Mouse (Mus musculus) stomach, postnatal 0 days (tissue): ENCODE measurements around the gene Trnt1. TPM values are rescaled to one million over a fixed set of nuclear protein-coding genes. Genes with fewer than 3 reads are reported as not detected.
A peak's percentile ranks its signal among the peaks of the same experiment; 100 is the strongest.

ENCODE experiments used
- ATAC-seq: fragments of 200-750 bp; cut with Nextera tagmentation; 2 replicates; pipeline ENCODE4 v1.8.0; 2017; ENCODE audit not compliant: low FRiP score, low TSS enrichment
- DNase-seq: peaks from one replicate; pipeline ENCODE4 v3.0.0-alpha.2; 2016; ENCODE audit warnings: low spot score
- H3K27ac ChIP-seq: fragments of 300-500 bp; sonication (generic); replicated peaks from 2 replicates; pipeline ENCODE4 v1.5.1; 2014; ENCODE audit warnings: mild to moderate bottlenecking, control low read depth
- H3K27me3 ChIP-seq: fragments of 300-500 bp; sonication (generic); 2 replicates; pipeline ENCODE4 v1.6.1; 2014; ENCODE audit warnings: low read length; ENCODE audit not compliant: control insufficient read depth, insufficient read depth
- H3K36me3 ChIP-seq: fragments of 300-500 bp; sonication (generic); 2 replicates; pipeline ENCODE4 v1.6.1; 2014; ENCODE audit warnings: low read length, mixed read lengths; ENCODE audit not compliant: control insufficient read depth, insufficient read depth
- H3K4me1 ChIP-seq: fragments of 300-500 bp; sonication (generic); replicated peaks from 2 replicates; pipeline ENCODE4 v1.6.1; 2014; ENCODE audit warnings: antibody characterized with exemption; ENCODE audit not compliant: control insufficient read depth, insufficient read depth
- H3K4me2 ChIP-seq: fragments of 300-500 bp; sonication (generic); replicated peaks from 2 replicates; pipeline ENCODE4 v1.6.1; 2014; ENCODE audit warnings: low read depth, mild to moderate bottlenecking, control low read depth, moderate library complexity
- H3K4me3 ChIP-seq: fragments of 300-500 bp; sonication (generic); 2 replicates; pipeline ENCODE4 v1.5.1; 2014; ENCODE audit warnings: low read depth, low read length, control low read depth
- H3K9ac ChIP-seq: fragments of 300-500 bp; sonication (generic); 2 replicates; pipeline ENCODE4 v1.6.1; 2014; ENCODE audit warnings: mild to moderate bottlenecking, low read length, control low read depth, mixed read lengths
- H3K9me3 ChIP-seq: fragments of 300-500 bp; sonication (generic); 2 replicates; pipeline ENCODE4 v1.6.1; 2016; ENCODE audit warnings: low read length; ENCODE audit not compliant: control insufficient read depth
- CTCF ChIP-seq: IDR thresholded peaks from 2 replicates; pipeline ENCODE4 v1.5.1; 2016; ENCODE audit warnings: antibody characterized with exemption, low read depth, mild to moderate bottlenecking, moderate library complexity
- EP300 ChIP-seq: optimal IDR thresholded peaks from 2 replicates; pipeline ENCODE3; 2016; ENCODE audit warnings: antibody characterized with exemption
- WGBS: fragments of 180-500 bp; shearing (Covaris S2); extraction: QIAGEN DNeasy Blood & Tissue Kit; methylation state at CpG from one replicate; pipeline ENCODE4 v1.1.7; 2014; 5-methylcytosine and 5-hydroxymethylcytosine counted together
- polyA plus RNA-seq: library from polyadenylated mRNA; unstranded; fragments of >200 nt; fragmentation: Nextera tagmentation; extraction: Ambion mirVana; gene quantifications from 2 replicates; pipeline ENCODE4 v1.2.1, GENCODE M21; 2015

Gene Trnt1
- polyA plus RNA-seq, 1 experiment from 2014 or later, result 41.8 TPM

GRCm38 (mm10) chr6:106766774-106767173 is 2.1 kb upstream of the Trnt1 start:
- WGBS, result 78% methylated on average over 4 of the region's 4 CpGs
- Histone ChIP-seq H3K9ac (no peak overlapping the region), H3K36me3 (no peaks in the 10 kb centered on the region), H3K4me2 (no peak overlapping the region), H3K9me3 (no peaks in the 10 kb centered on the region), H3K4me1 (0 out of 2 replicates have a peak, but pooled peaks cover 4% of the 10 kb centered on the region), H3K27me3 (no peaks in the 10 kb centered on the region), H3K27ac (no peak overlapping the region), H3K4me3 (no peak overlapping the region)
- TF ChIP-seq CTCF (no peak), EP300 (no peak)
- DNase-seq (no peak), ATAC-seq (no peak)

GRCm38 (mm10) chr6:106769290-106769866 is 458 bp downstream of the Trnt1 start:
- Histone ChIP-seq H3K4me2 (peak overlapping the region; percentile 86), H3K27me3 (no peaks in the 10 kb centered on the region), H3K4me3 (peak overlapping the region; percentile 91), H3K9me3 (no peaks in the 10 kb centered on the region), H3K36me3 (peaks cover 3% of the 10 kb centered on the region; the same call in 1 of the 2 replicates), H3K4me1 (0 out of 2 replicates have a peak, but pooled peaks cover 4% of the 10 kb centered on the region), H3K9ac (peak overlapping the region; percentile 83), H3K27ac (peak overlapping the region; percentile 76)
- ATAC-seq (peak; percentile 73; the same call in 1 of the 2 replicates), DNase-seq (peak; percentile 31)
- WGBS, result under 1% methylated on average over 33 of the region's 33 CpGs
- TF ChIP-seq EP300 (no peak), CTCF (no peak)

- H3K4me2 ChIP-seq, result peak overlapping the region; percentile 86
- peak overlapping the region; percentile 83 for H3K9ac ChIP-seq
- H3K4me3 ChIP-seq, result peak overlapping the region; percentile 91
- H3K9me3 ChIP-seq, result no peaks in the 10 kb centered on the region
- 0 out of 2 replicates have a peak, but pooled peaks cover 4% of the 10 kb centered on the region for H3K4me1 ChIP-seq
- no peaks in the 10 kb centered on the region for H3K27me3 ChIP-seq
- H3K27ac ChIP-seq, result no peak overlapping the region
- 41% methylated on average over 4 of the region's 4 CpGs for WGBS
- DNase-seq (no peak), ATAC-seq (no peak)
- peaks cover 3% of the 10 kb centered on the region; the same call in 1 of the 2 replicates for H3K36me3 ChIP-seq
- TF ChIP-seq CTCF, result no peak
- no peak for TF ChIP-seq EP300
Measured at GRCm38 (mm10) chr6:106770046-106770445, 1.1 kb downstream of the Trnt1 start.

DNA sequence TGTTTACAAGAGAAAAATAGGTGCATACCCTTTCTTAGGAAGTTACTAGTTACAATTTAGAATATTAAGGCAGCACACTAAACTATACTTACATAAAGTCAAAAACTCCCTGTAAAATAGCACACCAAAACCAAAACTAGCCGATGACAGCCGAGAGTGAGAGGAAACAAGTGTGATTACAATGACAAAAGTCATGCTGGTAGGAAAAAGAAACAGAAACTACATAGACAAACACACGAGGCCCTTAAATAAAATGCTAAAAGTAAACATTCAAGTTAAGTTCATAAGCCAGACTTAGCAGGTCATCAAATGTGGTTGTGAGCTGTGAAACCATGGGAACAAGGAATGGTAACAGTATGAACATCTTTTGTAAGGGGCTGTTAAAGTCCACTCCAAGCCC is 18.2 kb downstream of the Trnt1 start:
- no peak for DNase-seq
- no peak for TF ChIP-seq EP300
- TF ChIP-seq CTCF, result no peak
- H3K9ac ChIP-seq, result no peak overlapping the region
- no peaks in the 10 kb centered on the region for H3K4me1 ChIP-seq
- H3K9me3 ChIP-seq, result no peaks in the 10 kb centered on the region
- 83% methylated on average over 3 of the region's 3 CpGs for WGBS
- no peaks in the 10 kb centered on the region for H3K27me3 ChIP-seq
- no peak overlapping the region for H3K4me3 ChIP-seq
- no peak for ATAC-seq
- H3K4me2 ChIP-seq, result no peak overlapping the region
- peaks cover 13% of the 10 kb centered on the region; the same call in 1 of the 2 replicates for H3K36me3 ChIP-seq
- H3K27ac ChIP-seq, result no peak overlapping the region

DNA sequence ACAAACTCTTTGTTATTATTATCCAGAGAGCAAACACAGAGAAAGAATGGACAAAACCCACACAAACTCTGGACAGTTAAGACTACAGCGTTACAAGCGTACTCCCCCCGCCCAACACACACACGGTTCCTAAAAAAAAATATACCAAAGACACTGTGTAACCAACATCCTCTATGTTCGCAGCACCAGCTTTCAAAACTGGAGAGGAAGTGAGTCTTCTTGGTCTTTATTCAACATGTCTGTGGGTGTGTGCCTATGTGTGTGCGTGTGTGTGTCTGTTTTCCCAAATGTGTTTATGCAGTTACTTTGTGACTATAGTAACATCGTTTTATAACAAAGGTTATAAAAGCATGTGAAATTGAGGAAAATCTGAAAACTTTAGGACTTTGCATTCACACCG is 22.5 kb downstream of the Trnt1 start:
- TF ChIP-seq EP300, result no peak
- TF ChIP-seq CTCF, result no peak
- Histone ChIP-seq H3K4me2 (no peak overlapping the region), H3K27ac (no peak overlapping the region), H3K4me3 (no peak overlapping the region), H3K9me3 (no peaks in the 10 kb centered on the region), H3K27me3 (no peaks in the 10 kb centered on the region), H3K4me1 (no peaks in the 10 kb centered on the region), H3K36me3 (peaks cover 14% of the 10 kb centered on the region), H3K9ac (no peak overlapping the region)
- DNase-seq, result no peak
- no peak for ATAC-seq
- WGBS, result 86% methylated on average over 8 of the region's 8 CpGs

DNA sequence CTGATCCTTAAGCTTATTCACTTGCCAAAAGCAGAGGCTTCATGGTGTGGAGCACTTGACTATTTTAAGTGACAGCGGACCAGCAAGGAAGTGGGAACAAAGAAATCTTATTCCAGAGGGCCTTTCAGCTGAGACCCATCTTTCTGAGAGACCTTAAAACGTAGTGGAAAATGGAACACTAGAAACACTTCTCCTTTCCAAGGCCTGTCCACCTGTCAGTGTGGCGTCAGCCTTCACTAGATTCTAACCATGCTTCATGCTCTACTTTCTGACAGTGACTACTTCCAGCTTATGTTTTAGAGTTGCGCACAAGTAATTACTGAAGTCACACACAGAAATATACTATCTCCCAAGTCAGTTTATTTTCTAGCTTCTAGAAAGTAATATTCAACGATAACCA is 23.6 kb downstream of the Trnt1 start:
- no peaks in the 10 kb centered on the region for H3K9me3 ChIP-seq
- ATAC-seq, result no peak
- DNase-seq, result no peak

More for the DNA sequence above, 23.6 kb downstream of the Trnt1 start:
- Histone ChIP-seq H3K4me3 (no peak overlapping the region), H3K9ac (no peak overlapping the region), H3K27me3 (no peaks in the 10 kb centered on the region), H3K4me2 (no peak overlapping the region), H3K27ac (no peak overlapping the region), H3K4me1 (no peaks in the 10 kb centered on the region), H3K36me3 (peaks cover 10% of the 10 kb centered on the region)
- TF ChIP-seq CTCF (no peak), EP300 (no peak)
- WGBS, result 93% methylated on average over 5 of the region's 5 CpGs
